Mouse (Mus musculus) spleen, postnatal 36 days (tissue): ENCODE data around the gene Chchd5.

Experiments used
- DNase-seq, 2 experiments: peaks; one replicate each; pipeline ENCODE4 v3.0.0; 2022; ENCODE audit warnings: low spot score in 2 of 2, mixed read lengths in 1 of 2

Chchd5 gene

DNA sequence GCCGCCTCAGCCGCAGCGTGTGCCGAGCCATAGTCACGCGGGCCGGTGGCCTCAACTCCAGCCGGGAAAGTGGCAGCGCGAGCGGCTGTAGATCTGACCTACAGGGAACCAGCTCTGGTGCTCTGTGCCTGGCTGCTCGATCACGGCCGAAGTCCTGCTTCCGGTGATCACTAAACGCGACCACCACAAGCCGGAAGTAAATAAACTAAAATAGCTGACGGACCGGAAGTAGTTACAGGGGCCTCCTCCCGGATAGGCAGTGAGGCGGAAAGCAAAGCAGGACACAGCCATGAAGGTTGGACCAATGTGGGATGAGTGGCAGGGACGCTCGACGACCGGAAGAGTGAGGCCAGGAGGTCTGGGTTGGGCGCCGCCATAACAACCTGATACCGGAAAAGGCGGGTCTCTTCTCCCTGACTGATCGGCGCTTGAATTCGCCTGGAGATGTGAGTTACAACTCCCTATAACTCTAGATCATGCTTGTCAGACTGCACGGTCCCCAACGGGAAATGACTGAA, at the start of gene Chchd5:
Gene Chchd5 (plus strand): TSS at position 289 of the 518 bp plus-strand sequence.
- DNase-seq: peak; percentile 85 to 90

DNA sequence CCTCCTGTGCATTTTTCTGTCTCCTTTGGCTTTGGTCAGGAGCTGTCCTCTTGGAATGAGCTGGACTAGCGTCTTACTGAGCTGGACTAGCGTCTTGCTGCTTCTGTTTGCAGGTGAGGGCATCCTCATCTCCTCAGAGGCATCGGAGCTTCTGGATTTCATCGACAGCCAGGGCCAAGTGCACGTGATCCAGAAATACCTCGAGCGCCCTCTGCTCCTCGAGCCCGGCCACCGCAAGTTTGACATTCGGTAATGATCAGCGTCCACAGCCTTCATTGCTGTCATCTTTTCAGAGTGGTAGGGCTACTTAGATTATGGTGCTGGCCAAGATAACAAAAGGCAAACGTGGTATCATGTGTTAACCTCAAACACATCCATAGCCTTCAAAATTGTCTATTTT, 48.4 kb upstream of the Chchd5 start:
- no peak for DNase-seq

DNA sequence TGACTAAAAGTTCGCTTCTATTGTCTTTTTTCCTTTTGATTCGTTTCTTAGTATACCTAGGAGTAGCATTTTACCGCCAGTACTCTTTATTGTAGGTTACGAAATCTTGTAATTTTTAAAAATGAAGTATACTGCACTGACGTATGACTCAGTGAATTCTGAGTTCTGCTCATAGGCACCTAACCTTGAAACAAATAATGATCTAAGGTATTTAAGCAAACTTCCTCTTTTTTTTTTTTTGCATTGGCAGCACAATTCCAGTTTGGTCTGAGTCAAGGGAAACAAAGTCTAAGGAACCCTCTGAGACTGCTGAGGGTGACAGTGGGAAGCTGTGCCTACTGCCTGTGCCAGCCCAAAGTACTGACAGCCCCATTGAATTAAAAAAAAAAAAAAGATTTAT, 46.0 kb upstream of the Chchd5 start:
- no peak for DNase-seq

DNA sequence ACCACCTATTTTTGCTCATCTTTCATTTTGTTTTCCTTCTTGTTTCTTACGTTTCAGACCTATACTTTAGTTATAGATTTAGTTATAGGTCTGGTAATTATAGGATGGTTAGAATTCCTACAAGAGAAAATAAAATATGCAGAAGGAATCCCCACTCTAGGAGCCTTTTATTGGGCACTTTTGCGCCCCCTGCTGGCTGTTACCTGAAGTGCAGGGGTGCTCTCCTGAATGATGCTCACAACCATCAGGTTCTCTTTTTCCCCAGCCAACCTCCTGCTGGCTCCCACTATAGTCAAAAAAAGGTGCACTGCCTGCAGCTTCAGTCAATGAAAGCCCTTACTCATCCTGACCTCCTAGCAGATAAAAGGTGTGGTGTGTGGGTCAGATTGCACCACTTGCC, 44.5 kb upstream of the Chchd5 start:
- DNase-seq: no peak

DNA sequence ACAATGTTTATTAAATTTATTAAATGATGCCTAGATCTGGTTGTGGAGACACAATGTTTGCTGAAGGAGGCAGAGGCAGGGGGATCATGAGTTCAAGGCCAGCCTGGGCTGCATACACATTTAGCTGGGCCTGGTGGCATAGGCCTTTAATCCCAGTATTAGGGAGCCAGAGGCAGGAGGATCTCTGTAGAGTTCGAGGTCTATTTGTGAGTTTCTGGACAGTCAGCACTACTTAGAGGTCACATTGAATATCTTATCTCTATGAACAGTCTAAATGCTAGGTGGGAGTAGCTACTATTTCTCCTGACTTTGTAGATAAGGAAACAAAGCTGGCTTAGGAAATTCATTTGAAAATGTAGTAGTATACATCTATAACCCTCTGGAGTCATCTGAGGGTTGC, 42.0 kb upstream of the Chchd5 start:
- no peak for DNase-seq

DNA sequence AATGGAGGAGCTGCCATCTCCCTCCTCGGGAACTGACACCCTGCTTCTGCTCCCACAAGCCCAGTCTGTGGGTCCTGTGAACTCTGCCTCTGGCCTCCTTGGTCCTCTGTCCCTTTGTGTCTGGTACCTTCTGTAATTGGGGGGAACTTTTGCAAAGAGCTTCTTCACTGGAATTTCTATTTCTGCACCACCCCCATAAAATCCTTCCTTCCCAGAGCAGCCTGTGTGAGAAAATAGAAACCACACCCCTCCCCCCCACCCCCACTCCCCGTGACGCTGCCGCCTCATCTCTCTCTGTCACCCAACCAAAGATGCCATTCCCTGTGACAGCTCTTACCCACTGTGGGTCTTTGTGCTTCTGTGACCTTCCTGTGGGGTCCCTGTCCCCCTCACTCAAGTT, 39.1 kb upstream of the Chchd5 start:
- DNase-seq: no peak

DNA sequence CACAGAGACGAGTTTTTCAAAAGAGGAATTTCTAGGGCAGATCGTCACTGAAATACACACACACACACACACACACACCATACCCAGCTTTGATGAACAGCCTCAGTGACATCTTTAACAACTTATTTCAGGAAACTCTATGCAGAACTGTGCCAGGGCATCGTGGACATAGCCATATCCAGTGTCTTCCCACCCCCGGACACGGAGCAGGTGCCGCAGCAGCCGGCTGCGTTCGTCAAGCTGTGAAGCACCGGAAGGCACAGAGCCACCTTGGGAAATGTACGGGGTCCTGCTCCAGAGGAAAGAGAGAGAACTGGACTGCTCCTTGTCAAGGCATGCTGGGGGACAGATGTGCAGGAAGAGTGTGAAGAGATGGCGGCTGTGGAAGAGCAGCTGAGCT, 36.7 kb upstream of the Chchd5 start:
- DNase-seq: no peak

DNA sequence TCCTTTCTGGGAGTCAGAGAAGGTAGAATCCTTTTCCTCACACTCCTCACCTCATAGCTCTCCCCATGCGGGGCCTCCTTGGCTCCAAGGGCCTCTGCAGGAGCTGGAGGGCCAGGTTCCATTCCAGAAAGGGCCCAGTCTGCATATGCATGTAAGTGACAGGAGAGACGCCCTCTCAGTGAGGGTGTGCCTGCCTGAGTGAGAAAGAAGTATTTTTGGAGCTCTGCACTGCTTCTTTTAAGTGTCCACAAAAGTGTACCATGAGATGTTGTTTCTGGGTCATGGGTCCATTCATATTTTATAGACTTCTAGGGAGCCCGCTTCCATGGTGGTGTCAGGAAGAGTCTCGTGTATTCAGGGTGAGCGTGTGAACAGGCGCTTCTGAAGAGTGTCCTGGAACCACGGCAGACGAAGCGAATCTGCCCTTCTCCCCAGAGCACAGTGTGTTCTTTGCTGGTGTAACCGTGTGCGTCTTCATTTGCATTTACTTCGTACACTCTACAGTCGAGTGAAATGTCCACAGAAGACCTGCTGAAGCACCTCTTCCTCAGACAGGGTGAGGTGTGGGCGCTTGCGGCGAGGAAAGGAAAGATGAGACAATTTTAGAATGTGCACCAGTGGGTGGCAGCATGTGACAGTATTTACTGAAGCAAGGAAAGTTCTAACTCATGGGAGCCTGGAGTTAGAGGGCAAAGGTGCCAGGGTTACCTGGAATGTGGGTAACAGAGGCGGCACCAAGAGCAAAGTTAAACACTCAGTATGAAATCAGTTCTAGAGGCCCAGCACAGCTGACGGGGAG, 35.4 kb upstream of the Chchd5 start:
- peak; percentile 54 to 66 for DNase-seq

DNA sequence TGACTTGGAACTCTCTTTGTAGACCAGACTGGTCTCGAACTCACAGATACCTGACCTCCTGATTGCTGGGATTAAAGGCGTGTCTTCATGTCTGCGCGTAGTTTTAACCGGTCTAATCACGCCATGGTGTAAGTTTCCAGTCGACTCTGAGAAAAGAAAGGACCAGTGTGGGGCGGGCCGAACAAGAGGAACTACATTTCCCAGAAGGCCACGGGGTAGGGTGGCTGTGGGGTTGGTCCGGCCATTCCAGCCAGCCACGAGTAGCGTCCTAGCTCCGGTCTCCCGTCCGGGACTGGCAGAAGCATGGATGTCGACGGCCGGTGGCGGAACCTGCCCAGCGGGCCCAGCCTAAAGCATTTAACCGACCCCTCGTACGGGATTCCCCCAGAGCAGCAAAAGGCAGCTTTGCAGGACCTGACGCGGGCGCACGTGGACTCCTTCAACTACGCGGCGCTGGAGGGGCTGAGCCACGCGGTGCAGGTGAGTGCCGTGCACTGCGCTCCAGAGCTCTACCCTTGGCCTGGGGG, 28.7 kb upstream of the Chchd5 start, which contains the start of gene Polr1b:
Gene Polr1b (plus strand): TSS at position 212 of the 527 bp plus-strand sequence.
- peak; percentile 88 to 90 for DNase-seq

DNA sequence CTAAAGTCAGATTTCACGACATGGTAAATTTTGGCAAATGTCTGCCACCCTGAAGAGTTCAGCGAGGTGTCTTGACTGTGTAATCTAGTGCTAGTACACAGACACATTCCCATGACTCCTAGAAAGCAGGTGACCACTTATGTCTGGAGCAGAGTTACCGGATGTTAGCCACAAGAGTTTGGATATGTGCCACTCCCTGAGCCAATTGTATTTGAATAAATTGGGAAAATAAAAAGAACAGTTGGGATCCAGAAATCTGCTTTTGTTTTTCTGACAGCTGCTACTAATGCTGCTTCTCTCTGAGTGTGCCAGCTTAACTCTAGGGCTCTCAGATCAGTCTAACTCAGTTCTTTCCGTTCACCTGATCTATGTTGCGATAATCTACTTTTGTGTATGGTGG, 16.6 kb upstream of the Chchd5 start:
- DNase-seq: no peak

DNA sequence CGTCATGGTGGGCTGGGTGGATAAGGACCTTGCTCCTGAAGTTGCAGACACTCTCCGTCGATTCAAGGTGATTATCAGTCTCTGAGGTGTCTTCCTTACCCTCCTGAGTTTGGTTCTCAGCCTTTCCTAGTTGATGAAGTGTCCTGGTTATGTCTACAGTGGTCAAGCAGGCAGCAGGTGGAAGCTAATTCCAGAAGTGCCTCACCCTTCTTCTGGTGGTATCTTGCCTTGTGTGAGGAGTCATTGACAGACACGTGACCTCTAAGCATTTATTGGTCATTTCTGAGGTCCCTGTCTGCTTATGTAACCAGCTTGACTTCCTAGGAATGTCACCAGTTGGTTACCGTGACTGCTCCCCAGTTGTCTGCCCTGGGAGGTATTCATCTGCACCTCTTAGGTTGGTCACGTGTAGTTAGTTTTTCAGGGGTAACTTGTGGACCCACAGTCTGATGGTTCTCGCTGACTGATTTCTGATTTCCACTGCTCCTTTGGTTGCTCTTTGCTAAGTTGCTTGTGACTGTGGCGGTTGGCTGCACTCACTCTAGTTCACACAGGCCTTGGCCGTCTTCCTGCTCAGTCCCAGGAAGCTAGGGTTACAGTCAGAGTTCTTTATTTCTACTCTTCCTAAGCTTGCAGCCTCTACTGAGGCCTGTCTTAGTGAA, 13.7 kb upstream of the Chchd5 start:
- DNase-seq: no peak

DNA sequence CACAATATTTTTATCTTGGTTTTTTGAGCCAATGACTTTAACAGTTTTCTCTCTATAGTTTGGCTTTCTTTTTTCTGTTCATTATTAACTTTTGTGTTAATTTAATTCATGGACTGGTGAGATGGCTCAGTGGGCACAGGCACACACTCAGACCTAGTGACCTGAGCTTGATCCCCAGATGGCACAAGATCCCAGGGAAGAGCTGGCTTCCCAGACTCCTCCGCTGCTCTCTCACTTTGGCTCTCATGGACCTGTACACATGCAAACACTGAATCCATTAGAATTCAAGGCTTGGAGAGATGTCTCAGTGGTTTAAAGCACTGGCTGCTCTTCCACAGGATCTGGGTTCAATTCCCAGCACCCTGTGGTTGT, 13.1 kb upstream of the Chchd5 start:
- DNase-seq: no peak

DNA sequence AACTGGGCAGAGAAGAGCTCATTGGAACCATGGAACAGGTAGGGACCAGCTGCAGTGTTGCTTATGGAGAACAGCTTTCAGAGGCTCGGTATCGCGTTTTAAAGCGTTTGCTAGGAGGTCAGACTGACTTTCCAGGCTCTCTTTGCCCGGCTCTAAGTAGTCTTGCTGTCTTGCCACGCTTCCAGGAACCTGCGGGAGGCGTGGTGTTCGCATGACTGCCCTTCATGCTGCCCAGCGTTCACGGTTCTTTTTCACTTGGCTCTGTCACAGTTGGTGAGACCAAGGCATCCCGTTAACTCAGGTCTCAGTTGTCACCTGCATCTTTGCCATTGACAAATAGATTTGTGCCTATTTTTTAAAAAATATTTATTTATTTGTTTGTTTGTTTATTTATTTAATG, 11.4 kb upstream of the Chchd5 start:
- no peak for DNase-seq

DNA sequence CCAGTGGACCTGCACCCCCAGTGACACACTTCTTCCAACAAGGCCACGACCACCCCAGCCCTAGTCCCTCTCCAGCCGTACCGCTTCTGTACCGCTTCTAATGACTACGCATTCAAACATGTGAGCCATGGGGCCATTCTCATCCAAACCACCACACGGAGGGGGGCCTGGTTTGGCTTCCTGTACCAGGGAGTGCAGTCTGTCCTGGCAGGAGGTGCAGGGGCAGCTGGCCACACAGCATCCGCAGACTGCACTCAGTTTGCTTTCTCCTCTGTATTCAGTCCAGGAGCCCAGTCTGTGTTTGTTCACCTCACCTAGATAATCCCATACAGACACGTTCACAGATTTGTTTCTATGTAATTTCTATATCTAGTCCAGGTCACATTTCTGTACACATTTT, 7.5 kb upstream of the Chchd5 start:
- DNase-seq: no peak

DNA sequence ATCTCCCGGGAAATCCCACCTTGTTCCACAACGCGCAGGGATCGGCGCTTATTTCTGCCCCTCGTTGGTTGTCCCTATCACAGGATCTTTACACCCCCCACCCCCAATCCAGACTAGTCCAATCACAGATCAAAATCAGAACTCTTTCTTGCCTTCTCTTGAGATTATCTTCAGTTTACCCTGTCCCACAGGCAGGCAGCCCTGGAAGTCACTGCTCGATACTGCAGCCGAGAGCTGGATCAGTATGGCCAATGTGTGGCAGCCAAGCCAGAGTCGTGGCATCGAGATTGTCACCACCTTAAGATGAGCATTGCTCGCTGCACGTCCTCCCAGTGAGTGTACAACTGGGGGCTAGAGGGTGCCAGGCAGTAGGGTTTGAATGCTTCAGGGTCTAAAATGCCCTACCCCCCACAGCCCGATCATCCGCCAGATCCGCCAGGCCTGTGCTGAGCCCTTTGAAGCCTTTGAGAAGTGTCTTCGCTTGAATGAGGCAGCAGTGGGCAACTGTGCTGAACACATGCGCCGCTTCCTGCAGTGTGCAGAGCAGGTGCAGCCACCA, 566 bp downstream of the Chchd5 start:
- peak; percentile 55 to 62 for DNase-seq

DNA sequence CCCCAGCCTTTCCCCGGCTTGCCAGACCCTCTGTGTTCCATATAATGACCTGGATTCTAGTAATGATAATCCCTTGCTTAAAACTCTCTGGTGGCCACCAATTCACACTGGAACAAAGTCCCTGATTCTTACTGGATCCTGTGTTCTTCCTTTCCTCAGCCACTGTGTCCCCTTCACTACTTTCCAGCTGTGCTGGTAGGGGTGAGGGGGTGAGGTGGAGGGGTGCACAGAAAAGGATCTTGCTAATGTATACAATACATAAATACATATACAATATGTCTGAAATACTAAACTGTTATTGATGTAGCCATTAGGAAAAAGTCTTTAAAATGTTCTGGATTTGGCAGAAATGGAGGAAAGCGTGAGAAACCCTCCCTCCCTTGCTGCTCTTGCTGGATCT, 1.3 kb downstream of the Chchd5 start:
- no peak for DNase-seq

DNA sequence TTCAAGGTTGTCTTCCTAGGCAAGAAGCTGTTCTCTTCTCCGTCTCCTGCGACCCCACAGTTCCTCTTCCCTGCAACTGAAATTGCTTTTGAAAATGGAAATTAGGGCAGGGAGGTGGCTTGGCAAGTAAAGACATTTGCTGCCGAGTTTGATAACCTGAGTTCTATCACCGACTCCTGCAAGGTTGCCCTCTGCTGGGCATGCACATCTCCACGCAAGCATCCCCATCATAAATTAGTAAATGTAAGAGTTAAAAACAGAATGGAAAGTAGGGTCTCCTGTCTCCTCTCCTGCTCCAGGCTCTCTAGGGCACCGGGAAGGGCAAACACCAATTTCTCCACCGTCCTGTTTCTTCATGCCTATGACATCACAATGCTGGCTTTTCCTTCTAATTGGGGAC, 2.7 kb downstream of the Chchd5 start:
- DNase-seq: no peak

DNA sequence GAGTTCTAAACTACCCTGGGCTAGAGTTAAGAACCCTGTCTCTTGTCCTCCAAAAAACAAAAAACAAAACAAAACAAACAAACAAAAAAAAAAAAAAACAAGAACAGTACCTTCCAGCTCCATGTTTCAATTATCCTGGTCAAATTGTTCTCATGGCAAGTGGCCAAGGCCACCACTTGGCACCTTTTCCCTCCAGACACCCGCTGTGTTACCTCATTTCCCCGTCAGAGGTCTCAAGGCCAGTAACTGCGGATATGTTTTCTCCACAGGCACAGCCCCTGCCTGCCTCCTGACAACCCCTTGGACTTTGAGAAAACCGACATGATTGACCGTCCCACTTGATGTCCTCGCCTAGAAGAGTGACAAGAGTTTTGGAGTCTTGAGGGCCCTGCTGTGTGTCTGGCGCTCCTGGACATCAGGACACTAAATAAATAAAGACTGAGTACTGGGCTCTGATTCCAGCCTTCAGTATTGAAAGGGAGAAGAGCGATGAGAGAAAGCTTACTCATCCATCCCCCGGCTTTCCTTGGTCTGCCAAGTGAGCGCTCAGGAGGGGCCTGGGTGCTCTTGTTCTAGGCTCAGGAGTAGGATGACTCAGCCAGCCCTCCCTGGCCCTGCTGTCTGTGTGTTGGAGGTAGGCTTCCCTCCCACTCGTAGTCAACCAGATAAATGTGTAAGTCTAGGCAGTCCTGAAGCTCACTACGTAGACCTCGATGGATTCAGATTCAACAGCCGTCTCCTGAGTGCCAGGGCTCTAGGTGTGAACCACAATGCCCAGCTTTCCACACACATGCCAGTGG, 3.7 kb downstream of the Chchd5 start:
- no peak for DNase-seq

DNA sequence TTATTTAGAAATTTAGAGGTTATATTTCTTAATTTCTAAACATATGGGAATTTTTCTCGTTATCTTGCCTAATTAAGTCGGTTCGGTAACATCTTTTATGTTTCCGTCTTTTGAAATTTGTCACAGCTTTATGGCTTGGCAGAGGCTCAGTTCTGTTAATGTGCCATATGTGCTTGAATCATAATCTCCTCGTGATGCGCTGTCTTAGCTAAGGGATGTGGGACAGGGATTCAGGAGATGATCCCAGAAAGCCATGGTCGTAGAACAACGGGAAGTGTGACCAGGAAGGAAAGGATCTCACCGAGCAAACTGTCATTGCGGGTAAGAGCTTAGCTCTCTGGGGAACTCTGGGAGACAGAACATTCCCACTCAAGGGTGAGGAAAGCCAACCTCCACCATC, 10.4 kb downstream of the Chchd5 start:
- no peak for DNase-seq

DNA sequence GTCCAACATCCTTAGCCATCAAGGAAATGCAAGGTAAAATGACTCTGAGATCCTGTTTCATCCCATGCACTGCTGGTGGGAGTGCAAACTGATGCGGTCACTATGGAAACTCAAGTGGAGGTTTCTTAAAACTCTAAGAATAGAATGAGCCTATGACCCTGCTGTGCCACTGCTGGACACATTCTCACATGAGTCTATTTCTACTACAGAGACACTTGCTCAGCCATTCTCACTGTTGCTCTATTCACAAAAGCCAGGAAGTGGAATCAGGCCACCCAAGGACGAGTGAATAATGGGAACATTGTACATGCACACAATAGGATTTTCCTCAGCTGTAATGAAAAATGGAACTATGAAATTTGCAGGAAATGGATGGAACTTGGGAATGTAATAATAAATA, 19.3 kb downstream of the Chchd5 start:
- no peak for DNase-seq

DNA sequence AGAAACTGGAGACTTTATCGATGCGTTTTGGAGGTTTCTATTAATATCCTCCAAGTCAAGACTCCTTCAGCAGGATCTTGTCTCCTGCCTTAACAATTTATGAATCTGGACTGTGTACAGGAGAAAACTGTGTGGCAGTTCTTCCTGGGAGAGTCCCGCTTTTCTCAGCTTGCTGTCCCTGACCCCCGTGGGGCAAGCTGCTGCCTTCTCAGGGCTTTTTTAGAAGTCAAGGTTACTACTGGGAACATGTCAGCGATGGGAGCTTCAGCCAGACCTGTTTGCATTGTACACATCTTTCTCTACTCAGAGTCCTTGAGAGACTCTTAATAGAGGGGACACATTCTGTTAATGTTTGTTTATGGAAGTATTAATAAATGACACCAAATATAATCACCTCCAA, 20.9 kb downstream of the Chchd5 start:
- DNase-seq: no peak

DNA sequence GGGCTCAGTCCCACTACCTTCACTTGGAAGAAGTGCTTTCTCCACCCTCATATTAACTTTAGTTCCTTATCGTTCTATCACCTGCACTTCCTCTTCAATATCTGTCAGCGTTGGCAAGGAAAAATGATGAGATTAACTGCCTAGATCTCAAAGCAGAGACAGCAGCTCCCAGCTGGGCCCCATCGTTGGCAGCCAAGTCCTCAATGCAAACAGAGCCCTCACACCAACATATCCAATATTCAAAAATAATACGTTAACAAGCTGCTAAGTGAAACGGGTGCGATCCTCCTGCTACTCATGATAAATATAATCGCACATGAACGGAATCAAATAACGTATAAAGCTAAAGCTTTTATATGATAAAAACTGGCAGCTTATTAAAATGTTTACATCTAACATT, 21.6 kb downstream of the Chchd5 start:
- no peak for DNase-seq
